Mouse (Mus musculus): ENCODE data around the gene Akt1.
A peak's percentile ranks its signal among the peaks of the same experiment; 100 is the strongest.

- TF ChIP-seq CEBPB (IDR thresholded peaks at IDR 0.05; ENCODE audit: low read depth) = no peak
- no peak for TF ChIP-seq USF1 (IDR thresholded peaks at IDR 0.05; ENCODE audit: low read depth)
- peak; percentile 69 for TF ChIP-seq CTCF (IDR thresholded peaks at IDR 0.05; ENCODE audit: control insufficient read depth, insufficient read depth, insufficient read length)
- peak; percentile 6 for TF ChIP-seq MYOD1 (IDR thresholded peaks at IDR 0.05; ENCODE audit: control insufficient read depth, insufficient read length, low read depth)
- TF ChIP-seq MAX (IDR thresholded peaks at IDR 0.05) = no peak
- TF ChIP-seq MYOG (IDR thresholded peaks at IDR 0.05; ENCODE audit: control insufficient read depth, extremely low read depth, insufficient read length) = no peak
Observed at GRCm38 (mm10) chr12:112653157-112653824, 21.4 kb downstream of the Akt1 start.
